Mouse (Mus musculus): ENCODE data around the gene Spen. TPM values are rescaled to one million over a fixed set of nuclear protein-coding genes. Genes with fewer than 3 reads are reported as not detected.

The Spen gene
- total RNA-seq (2023), result 10 to 100 TPM; 79.5 to 93.0 TPM

DNA sequence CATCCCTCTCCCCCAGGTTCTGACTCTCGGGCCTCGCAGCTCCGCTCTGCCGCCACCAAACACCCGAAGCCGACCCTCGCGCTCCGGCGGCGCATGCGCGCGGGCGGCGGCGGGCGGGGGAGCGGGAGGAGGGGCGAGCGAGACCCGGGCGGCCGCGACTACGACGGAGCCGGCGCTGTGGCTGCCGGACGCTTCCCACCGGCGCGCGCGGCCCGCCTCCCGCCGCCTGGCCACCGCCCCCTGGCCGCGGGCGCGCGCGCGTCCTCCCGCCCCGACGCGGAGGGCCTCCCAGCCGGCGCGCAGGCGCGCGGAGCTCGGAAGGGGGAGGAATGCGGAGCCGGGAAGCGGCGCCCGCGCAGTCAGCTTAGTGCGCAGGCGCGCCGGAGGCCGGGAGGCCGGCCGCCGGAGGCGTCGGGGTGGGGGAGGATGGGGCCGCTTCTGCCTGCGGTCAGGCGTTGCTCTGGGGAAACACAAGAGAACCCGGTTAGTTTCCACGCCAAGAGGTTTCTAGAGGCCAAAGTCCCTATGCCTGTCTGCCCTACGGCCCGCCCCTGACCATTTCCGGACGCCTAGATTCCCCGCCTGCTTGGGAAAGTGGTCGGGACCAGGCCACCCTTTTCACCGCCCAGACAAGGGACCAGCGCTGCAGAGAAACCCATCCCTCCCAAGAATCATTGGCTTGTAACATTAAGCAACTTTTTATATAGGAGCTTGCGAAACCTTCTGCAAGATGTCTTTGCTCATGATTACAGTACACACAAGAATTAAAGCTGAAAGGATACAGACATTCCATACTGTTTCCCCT, at the start of gene Spen:
TSS of gene Spen (minus strand) at position 190 of the 805 bp plus-strand sequence.

DNA sequence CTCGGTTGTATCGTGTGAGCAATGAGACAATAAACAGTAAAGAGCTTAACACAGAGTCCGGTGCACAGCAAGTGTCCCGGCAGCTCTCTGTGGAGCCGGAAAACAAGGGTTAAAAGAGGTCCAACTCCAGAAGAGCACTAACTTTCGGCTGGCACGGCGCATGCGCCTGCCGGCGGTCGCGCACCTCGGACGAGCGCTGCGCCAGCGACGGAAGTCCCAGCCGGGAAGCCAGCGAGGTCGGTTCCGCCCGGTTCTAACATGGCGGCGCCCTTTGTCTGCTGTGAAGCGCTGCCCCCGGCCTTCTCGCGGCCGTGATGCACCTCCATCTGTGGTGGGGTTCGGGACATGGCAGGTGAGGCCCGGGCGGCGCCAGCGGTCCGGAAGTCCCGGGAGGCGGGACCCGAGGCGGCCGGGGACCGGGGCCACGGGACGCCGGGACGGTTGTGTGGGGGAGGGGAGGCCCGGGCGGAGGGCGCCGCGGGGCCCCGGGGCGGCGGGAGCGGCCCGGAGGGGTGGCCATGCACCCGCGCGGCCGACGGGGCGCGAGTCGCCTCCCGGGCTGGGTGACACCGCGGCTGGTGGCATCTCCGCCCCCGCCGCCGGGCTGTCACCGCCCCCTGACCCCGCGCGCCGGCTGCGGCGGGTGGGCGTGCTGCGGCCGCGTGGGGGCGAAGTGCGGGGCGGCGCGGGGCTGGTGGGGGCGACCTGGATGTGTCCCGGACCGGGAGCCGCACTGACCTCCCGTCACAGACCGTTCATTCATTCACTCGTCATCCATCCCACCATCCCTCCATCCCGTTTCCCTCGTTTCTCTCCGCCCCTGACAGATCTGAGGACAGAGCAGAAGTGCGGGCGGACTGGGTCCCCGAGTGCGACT, 93.7 kb downstream of the Spen start, which contains the start of gene Zbtb17:
TSS of gene Zbtb17 (plus strand) at position 204 of the 877 bp plus-strand sequence.

DNA sequence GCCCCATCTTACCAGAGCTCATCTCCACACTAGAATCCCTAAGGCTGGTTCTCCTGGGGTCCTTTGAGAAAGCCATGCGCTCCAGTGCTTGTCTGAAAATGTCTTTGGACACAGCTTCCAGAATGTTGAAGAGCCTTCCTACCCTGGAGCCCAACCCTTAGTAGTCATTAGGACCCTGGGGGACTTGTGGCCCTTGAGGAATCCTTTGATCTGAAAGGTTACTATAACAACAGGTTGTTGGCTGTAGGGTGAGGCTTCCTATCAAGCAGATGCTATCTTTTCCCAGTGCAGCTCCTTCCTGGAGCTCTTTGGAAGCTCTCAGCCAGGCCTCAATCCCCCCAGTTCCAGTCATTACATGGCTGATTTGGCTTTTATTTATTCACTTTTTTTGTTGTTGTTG, 102.4 kb downstream of the Spen start, which contains the start of gene Srarp:
TSS of gene Srarp (minus strand) at position 132 of the 400 bp plus-strand sequence.

DNA sequence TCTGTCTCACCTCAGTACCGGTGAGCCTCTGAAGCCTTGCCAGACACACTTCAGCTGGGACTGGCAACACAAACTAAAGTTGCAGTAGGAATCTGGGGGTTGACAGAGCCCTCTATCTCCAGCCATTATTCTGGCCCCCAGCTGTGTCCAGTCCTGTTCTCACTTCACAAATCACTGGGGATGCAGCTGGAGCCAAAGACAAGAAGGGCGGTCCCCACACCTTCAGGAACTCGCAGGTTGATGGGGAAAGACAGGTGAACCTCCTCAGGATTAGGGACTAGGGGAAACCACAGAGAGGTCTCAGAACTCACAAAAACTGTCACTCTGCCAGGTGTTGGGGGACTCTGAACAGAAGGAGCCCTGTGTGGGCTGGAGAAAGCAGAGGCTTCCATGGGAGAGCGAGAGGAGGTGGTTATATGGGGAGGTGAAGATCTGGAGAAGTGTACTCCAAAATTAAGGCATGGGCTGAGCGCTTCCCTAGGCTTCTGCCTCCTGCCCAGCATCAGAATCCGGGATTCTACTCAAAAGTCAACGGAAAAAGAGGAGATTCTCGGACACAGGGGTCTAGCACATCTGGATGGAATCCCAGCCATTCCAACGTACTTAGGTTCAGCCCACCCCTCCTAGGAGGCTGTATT, 118.1 kb downstream of the Spen start, which contains the start of gene Hspb7:
TSS of gene Hspb7 (plus strand) at position 588 of the 638 bp plus-strand sequence.

Other genes with a start within 250 kb of the Spen start
- 1 to 10 TPM; 1.3 to 3.0 TPM for gene Epha2, start 237.4 kb downstream of the Spen start, total RNA-seq (2023)
- not detected for gene Fam131c, start 170.4 kb downstream of the Spen start, total RNA-seq (2023)
- not detected for gene Clcnka, start 139.9 kb downstream of the Spen start, total RNA-seq (2023)
- gene Clcnkb, start 122.6 kb downstream of the Spen start, total RNA-seq (2023), result not detected
- not detected for gene Hspb7, start 117.8 kb downstream of the Spen start, total RNA-seq (2023)
- not detected for gene Srarp, start 102.5 kb downstream of the Spen start, total RNA-seq (2023)
- 10 to 100 TPM; 16.7 to 20.7 TPM for gene Zbtb17, start 93.9 kb downstream of the Spen start, total RNA-seq (2023)
- under 1 TPM in 1 of 2 experiments, not detected in 1; 0.11 TPM for gene Fblim1, start 67.5 kb upstream of the Spen start, total RNA-seq (2023)
- not detected for gene Tmem82, start 80.0 kb upstream of the Spen start, total RNA-seq (2023)
- not detected for gene Slc25a34, start 85.2 kb upstream of the Spen start, total RNA-seq (2023)
- gene Plekhm2, start 126.3 kb upstream of the Spen start, total RNA-seq (2023), result 10 to 100 TPM; 33.1 to 35.7 TPM
- gene Rsc1a1, start 147.0 kb upstream of the Spen start, total RNA-seq (2023), result 1 to 10 TPM in 1 of 2 experiments, not detected in 1; 2.8 TPM
- gene Ddi2, start 184.8 kb upstream of the Spen start, total RNA-seq (2023), result 10 to 100 TPM; 35.2 to 40.9 TPM
- under 1 TPM in 1 of 2 experiments, not detected in 1; 0.24 TPM for gene Agmat, start 208.1 kb upstream of the Spen start, total RNA-seq (2023)